Mouse (Mus musculus): ENCODE results near the gene Cst9. TPM values are rescaled to one million over a fixed set of nuclear protein-coding genes. Genes with fewer than 3 reads are reported as not detected.
A peak's percentile ranks its signal among the peaks of the same experiment; 100 is the strongest.

Gene Cst9
- not detected for total RNA-seq (2022)

GRCm38 (mm10) chr2:148834912-148835311, at the start of gene Cst9:
Cst9 (plus strand) TSS chr2:148835147.
- no peak for DNase-seq

DNA sequence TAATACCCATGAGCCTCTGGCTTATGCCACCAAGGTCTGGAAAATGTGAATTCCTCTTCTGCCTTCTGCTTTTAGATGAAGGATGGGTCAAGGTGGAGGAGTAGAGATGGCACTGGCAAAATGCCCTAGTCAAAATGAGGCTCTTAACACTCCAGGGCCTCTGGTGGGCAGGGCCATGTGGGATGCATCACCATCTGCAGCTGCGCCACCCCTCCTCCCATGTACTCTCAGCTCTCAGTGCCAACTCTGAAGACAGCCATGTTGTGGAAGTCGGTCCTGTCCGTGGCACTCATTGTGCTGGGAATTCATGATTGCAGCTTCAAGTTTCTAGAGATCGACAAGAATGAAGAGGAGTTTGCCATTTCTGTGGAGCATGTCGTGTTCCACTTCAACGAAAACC, 45.8 kb upstream of the Cst9 start, which contains the start of gene Cst12:
TSS of gene Cst12 (plus strand) at position 220 of the 400 bp plus-strand sequence.
- DNase-seq: no peak

DNA sequence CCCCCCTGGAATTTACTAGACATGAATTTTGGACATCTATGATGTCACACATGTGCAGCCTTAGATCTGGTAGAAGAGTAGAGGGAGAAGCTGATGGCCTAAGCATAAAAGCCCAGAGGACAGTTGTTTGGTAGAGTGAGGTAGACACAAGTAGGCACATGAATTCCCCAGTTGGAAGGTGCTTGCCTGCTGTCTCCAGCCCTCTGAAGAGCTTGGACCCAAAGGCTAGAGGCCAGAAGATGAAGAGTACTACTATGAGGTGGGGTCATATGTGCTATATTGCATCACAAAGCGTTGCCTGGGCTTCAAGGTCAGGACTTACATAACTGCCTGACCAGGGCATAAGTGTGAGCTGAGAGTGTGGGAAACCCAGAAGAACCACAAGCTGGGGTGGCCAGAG, 36.5 kb upstream of the Cst9 start, which contains the start of gene Cst8:
TSS of gene Cst8 (plus strand) at position 301 of the 400 bp plus-strand sequence.
- peak; percentile 17 for DNase-seq

DNA sequence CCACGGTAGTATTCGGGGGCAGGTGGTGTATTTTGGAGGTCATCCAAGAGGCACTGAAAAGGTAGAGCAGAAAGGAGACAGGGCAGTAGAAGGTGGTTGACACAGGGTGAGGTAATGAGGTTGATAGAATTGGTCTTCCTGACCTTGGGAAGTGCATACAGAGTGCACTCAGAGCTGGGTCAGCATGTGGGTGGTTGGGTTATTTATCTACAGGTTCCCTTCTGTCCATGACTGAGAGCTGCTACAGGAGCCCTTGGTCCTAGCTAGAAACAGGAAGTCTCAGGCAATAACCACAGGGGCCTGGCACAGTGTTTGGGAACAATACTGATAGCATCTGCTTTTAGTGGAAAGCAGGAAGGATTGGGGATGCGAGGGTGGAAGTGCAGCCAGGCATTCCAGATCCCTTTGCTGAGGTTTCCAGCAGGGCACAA, 33.4 kb upstream of the Cst9 start:
- no peak for DNase-seq

- DNase-seq: no peak
Observed at GRCm38 (mm10) chr2:148806696-148807095, 28.3 kb upstream of the Cst9 start.

DNA sequence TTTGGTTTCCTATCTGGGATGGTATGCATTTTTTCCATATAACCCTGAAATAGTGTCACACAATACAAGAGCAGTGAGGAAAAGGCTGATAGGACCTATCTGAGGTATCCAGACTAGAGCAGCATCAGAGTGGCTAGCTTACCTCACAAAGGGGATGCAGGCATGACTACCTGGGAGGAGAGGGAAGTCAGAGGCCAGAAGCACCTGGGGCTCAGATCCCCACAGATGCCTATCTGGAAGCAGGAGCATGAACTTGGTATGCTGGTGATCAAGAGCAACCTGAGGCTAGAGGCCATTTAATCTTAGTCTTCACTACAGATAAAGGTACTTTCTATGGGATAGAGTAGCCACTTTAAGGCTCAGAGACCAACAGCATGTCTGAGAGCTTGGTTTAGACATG, 15.0 kb upstream of the Cst9 start, which contains the start of gene Cst13:
TSS of gene Cst13 (plus strand) at position 173 of the 400 bp plus-strand sequence.
- no peak for DNase-seq

DNA sequence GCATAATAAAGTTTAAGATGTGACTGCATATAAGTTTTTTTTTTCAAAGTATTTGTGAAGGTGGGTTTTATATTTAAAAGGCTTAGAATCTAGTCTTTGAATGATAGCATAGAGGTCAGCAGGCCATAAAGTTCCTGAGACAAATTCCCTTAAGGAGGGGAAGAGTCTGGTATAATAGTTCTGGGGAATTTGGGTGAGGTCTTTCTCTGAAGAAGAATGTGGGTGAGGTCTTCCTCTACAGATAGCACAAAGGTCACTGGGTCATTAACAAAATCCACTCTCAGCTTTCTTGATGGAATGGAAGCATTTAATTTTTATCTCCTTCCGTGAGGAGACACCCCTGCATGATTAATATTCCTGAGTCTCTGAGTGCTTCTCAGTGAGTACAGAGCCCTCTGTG, 9.0 kb upstream of the Cst9 start:
- DNase-seq: no peak

- DNase-seq: no peak
Observed at GRCm38 (mm10) chr2:148838075-148838777, 3.3 kb downstream of the Cst9 start.

DNA sequence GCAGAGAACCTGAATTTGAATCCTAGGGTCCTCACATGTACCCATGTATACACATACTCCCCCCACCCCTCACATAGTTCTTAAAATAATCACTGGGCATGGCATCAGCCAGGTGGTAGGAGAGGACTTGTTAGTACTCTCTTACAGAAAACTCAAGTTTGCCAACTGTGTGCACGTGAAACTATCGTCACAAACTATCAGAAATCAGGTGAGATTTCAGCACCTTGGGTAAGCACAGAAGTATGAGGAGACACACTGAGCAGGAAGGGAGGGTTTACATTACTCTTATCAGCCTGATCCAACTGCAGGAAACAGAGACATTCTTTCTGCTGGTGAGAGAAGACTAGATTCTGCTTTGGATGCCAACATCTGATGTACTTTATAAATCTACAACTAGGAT, 4.3 kb downstream of the Cst9 start:
- DNase-seq: no peak

- DNase-seq: peak; percentile 71
Observed at GRCm38 (mm10) chr2:148851116-148851906, 16.4 kb downstream of the Cst9 start.

DNA sequence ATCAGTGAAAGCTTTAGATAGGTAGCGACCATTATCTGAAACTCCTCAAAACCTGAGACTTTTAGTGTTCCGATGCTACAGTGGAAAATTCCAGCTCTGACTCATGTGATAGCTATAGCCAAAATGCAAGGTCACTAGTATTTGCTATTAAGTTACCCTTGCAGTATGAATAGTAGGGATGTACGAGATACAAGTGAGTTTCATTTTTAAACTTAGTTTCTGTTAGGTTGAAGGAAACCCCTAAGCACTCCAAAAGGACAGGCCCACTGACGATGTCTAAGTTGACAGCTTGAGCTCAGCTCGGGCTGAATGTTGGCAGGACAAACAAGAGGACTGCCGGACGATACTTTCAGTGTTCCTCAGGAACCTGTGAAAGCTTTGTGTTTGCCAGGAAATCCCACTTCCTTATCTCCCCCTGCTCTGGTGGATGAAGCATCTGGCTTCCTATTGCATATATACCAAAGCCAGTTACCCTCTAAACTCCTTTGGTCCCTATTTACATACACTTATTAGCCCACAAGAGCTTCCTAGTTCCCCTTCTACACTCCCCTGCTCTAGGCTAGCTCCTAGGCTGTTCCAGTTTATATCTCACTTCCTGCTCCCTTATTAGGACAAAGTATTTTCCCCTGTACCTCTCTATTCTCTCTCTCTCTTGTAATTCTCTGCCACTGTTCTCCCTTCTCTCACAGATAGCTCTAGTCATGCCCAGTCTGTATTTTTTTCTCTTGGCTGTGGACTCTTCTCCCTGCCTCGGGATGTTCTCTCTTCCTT, 21.9 kb downstream of the Cst9 start:
- DNase-seq: no peak

DNA sequence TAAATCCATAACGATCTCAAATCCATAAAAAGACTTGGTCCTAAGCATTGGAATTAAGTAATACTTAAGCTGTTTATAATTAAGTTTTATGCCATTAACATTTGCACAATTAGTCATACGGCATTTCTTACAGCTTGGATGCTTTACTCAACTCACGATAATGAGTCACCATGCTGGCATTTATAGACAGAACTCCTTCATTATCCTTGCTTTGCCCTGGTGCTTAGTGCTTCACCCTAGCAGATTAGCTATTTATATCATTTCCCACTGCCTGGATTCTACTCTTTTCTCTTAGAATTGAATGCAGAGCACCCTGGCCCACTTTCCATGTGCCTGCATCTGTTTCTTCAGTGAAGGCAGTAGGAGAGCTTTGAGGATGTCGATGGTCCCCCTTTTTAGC, 22.6 kb downstream of the Cst9 start:
- no peak for DNase-seq

DNA sequence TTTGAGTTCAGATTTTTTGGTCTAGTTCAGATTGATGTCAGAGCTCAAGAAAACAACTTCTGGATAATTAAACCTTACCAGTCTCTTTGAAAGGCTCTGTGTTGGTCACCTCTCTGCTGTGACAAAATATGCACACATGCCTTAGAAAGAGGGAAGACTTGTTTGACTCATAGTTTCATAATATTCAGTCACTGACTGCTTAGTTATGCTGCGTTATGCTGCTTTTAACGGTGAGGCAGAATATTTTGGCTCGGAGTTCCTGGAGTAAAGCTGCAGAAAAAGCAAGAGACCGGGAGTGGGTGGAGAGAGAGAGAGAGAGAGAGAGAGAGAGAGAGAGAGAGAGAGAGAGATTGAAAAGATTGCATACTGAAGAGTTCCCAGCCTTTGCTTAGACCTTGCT, 26.0 kb downstream of the Cst9 start:
- no peak for DNase-seq

- no peak for DNase-seq
Observed at GRCm38 (mm10) chr2:148861693-148862092, 26.7 kb downstream of the Cst9 start.

DNA sequence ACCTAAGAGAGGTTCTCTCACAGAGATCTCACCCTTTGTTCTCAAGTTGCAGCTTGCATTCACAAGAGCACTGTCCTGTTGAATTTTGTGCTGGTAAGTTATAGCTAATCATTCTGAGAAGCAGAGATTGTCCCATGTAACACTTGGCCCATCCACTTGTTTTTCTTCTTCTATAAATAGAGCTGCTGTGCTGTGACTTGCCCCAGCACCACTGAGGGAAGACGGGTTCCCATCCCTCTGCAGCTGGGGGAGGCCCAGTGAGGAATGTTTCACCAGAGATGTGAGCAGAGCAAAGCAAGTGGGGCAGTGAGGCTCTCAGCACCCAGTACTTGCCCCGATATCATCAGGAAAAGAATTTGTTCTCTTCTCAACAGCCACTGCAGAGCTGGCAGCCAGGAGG, 30.0 kb downstream of the Cst9 start, which contains the start of gene 9230104L09Rik:
TSS of gene 9230104L09Rik (minus strand) at position 73 of the 400 bp plus-strand sequence.
- DNase-seq: no peak

GRCm38 (mm10) chr2:148868959-148869358, 34.0 kb downstream of the Cst9 start:
- no peak for DNase-seq

DNA sequence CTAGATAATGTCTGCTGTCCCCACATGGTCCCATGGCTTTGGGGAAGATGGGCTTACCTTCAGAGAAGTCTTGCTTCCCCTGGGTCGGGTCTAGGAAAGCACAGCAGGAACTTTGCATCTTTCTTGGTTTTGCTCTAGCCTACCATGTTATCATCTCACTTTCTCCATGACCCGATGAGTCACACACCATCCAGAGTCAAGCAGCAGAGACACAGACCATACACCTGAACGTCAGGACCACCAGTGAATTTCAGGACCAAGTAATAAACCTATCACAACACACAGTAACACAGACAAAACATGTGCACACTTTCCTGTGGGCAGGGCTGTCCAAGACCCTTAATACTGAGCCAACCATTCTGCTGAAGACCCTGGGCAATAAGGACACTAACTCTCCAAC, 35.6 kb downstream of the Cst9 start:
- DNase-seq: no peak

DNA sequence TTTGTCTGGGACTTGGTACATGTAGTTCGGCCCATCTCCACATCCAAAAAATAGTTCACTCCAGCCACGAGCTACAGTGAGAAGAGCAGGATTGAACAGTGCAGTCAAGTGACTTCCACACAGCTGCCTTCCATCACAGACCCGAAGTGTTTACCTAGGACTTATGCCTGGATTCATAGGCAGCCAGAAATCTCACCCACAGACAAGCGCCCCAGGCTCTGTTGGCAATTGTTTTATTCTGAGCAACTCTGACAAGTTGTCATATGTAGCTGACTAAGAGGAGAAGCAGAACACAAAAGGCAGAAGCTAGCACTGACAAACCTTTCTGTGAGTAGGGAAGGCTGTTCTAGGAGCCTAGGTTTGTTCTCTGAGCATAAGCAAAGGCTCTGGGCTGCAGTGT, 37.9 kb downstream of the Cst9 start:
- no peak for DNase-seq

GRCm38 (mm10) chr2:148874224-148874616, 39.3 kb downstream of the Cst9 start:
- DNase-seq: no peak

GRCm38 (mm10) chr2:148874617-148875334, 39.8 kb downstream of the Cst9 start:
- no peak for DNase-seq

- DNase-seq: peak; percentile 95
Observed at GRCm38 (mm10) chr2:148875335-148875811, 40.4 kb downstream of the Cst9 start, which contains the start of gene Cst3. Cst3 (minus strand) TSS chr2:148875692.
